Mouse (Mus musculus) MEL (cell line): Measurements from ENCODE around the gene Grin3b. TPM values are rescaled to one million over a fixed set of nuclear protein-coding genes. Genes with fewer than 3 reads are reported as not detected.

Experiments
- DNase-seq: peaks from one replicate; pipeline ENCODE4 v3.0.0; 2011; ENCODE audit warnings: low read depth, low spot score
- H3K27ac ChIP-seq: 2 replicates; pipeline ENCODE4 v1.5.1; 2012; ENCODE audit warnings: low read depth, mild to moderate bottlenecking, control low read depth, low read length, moderate library complexity; ENCODE audit not compliant: control insufficient read depth
- H3K27me3 ChIP-seq, 2 experiments: fragments of 150-350 bp in 1 of 2; sonication (generic) in 1 of 2; 2 replicates each; pipeline ENCODE4 v1.6.1; 2012; ENCODE audit warnings: low read length in 2 of 2, mild to moderate bottlenecking in 2 of 2, improper control_type of control experiment in 1 of 2, moderate library complexity in 1 of 2; ENCODE audit not compliant: insufficient read depth in 2 of 2, control insufficient read depth in 1 of 2
- H3K36me3 ChIP-seq, 2 experiments: 2 replicates each; pipeline ENCODE4 v1.6.1; 2012 to 2014; ENCODE audit warnings: low read length in 2 of 2, improper control_type of control experiment in 1 of 2, inconsistent platforms in 1 of 2, mild to moderate bottlenecking in 1 of 2; ENCODE audit not compliant: insufficient read depth in 2 of 2, control insufficient read depth in 1 of 2
- H3K4me1 ChIP-seq, 2 experiments: fragments of 150-350 bp in 1 of 2; sonication (generic) in 1 of 2; 2 replicates each; pipeline ENCODE4 v1.6.1; 2012; ENCODE audit warnings: low read length in 2 of 2, improper control_type of control experiment in 1 of 2, mild to moderate bottlenecking in 1 of 2; ENCODE audit not compliant: insufficient read depth in 2 of 2, control insufficient read depth in 1 of 2
- H3K4me3 ChIP-seq, 2 experiments: fragments of 150-350 bp in 1 of 2; sonication (generic) in 1 of 2; 2 replicates each; pipeline ENCODE4 v1.5.1; 2012; ENCODE audit warnings: low read depth in 2 of 2, low read length in 2 of 2, mild to moderate bottlenecking in 2 of 2, moderate library complexity in 2 of 2, control low read depth in 1 of 2, improper control_type of control experiment in 1 of 2; ENCODE audit not compliant: control insufficient read depth in 1 of 2, insufficient read depth in 1 of 2
- H3K79me2 ChIP-seq: 2 replicates; pipeline ENCODE4 v1.6.1; 2012; ENCODE audit warnings: mild to moderate bottlenecking, low read length, moderate library complexity; ENCODE audit not compliant: control insufficient read depth, poor library complexity, insufficient read depth
- H3K9ac ChIP-seq: 2 replicates; pipeline ENCODE4 v1.6.1; 2012; ENCODE audit warnings: low read depth, mild to moderate bottlenecking, control low read depth, low read length, moderate library complexity; ENCODE audit not compliant: control insufficient read depth, poor library complexity, severe bottlenecking
- H3K9me3 ChIP-seq: fragments of 150-350 bp; sonication (generic); replicated peaks from 2 replicates; pipeline ENCODE4 v1.6.1; 2012; ENCODE audit warnings: mild to moderate bottlenecking, low read length, improper control_type of control experiment, moderate library complexity; ENCODE audit not compliant: insufficient read depth
- BHLHE40 ChIP-seq: IDR thresholded peaks from 2 replicates; pipeline ENCODE4 v1.6.1; 2012; ENCODE audit warnings: low read depth, mild to moderate bottlenecking, inconsistent platforms, low read length, improper control_type of control experiment, borderline replicate concordance
- CHD1 ChIP-seq: IDR thresholded peaks from 2 replicates; pipeline ENCODE4 v1.6.1; 2012; ENCODE audit warnings: low read depth, mild to moderate bottlenecking, inconsistent platforms, low read length, improper control_type of control experiment
- ELF1 ChIP-seq: IDR thresholded peaks from 2 replicates; pipeline ENCODE4 v1.6.1; 2014; ENCODE audit warnings: low read depth, mild to moderate bottlenecking, inconsistent platforms, low read length, improper control_type of control experiment, moderate library complexity
- ETS1 ChIP-seq: IDR thresholded peaks from 2 replicates; pipeline ENCODE4 v1.6.1; 2012; ENCODE audit warnings: low read depth, mild to moderate bottlenecking, inconsistent platforms, low read length, improper control_type of control experiment, moderate library complexity
- GABPA ChIP-seq: IDR thresholded peaks from 2 replicates; pipeline ENCODE4 v1.6.1; 2012; ENCODE audit warnings: low read depth, mild to moderate bottlenecking, inconsistent platforms, low read length, improper control_type of control experiment, moderate library complexity
- MAFK ChIP-seq: IDR thresholded peaks from 2 replicates; pipeline ENCODE4 v1.6.1; 2011; ENCODE audit warnings: low read depth, mild to moderate bottlenecking, low read length, improper control_type of control experiment, borderline replicate concordance
- MAX ChIP-seq: IDR thresholded peaks from 2 replicates; pipeline ENCODE4 v1.6.1; 2011; ENCODE audit warnings: low read length, improper control_type of control experiment
- MAZ ChIP-seq: IDR thresholded peaks from 2 replicates; pipeline ENCODE4 v1.6.1; 2012; ENCODE audit warnings: low read depth, mild to moderate bottlenecking, inconsistent platforms, low read length, improper control_type of control experiment
- MEF2A ChIP-seq: IDR thresholded peaks from 2 replicates; pipeline ENCODE4 v1.6.1; 2014; ENCODE audit warnings: low read depth, mild to moderate bottlenecking, inconsistent platforms, low read length, improper control_type of control experiment; ENCODE audit not compliant: poor library complexity, insufficient replicate concordance, severe bottlenecking; ENCODE audit errors: extremely low read depth
- MXI1 ChIP-seq: IDR thresholded peaks from 2 replicates; pipeline ENCODE4 v1.6.1; 2011; ENCODE audit warnings: mild to moderate bottlenecking, low read depth, low read length, improper control_type of control experiment
- MYC ChIP-seq: IDR thresholded peaks from 2 replicates; pipeline ENCODE4 v1.6.1; 2011; ENCODE audit warnings: low read depth, mild to moderate bottlenecking, low read length, improper control_type of control experiment, moderate library complexity
- NRF1 ChIP-seq: IDR thresholded peaks from 2 replicates; pipeline ENCODE4 v1.6.1; 2014; ENCODE audit warnings: low read depth, mild to moderate bottlenecking, inconsistent platforms, low read length, improper control_type of control experiment, moderate library complexity; ENCODE audit not compliant: poor library complexity, insufficient read depth, severe bottlenecking
- POLR2AphosphoS2 ChIP-seq: IDR thresholded peaks from 2 replicates; pipeline ENCODE4 v1.6.1; 2011; ENCODE audit warnings: low read length, improper control_type of control experiment
- POLR2AphosphoS5 ChIP-seq: IDR thresholded peaks from 2 replicates; pipeline ENCODE4 v1.6.1; 2012; ENCODE audit warnings: low read depth, borderline replicate concordance, mild to moderate bottlenecking, inconsistent platforms, low read length, moderate library complexity, mixed read lengths
- SIN3A ChIP-seq: IDR thresholded peaks from 2 replicates; pipeline ENCODE4 v1.6.1; 2012; ENCODE audit warnings: low read length, improper control_type of control experiment, inconsistent platforms
- SMC3 ChIP-seq: IDR thresholded peaks from 2 replicates; pipeline ENCODE4 v1.6.1; 2011; ENCODE audit warnings: low read depth, low read length, improper control_type of control experiment
- TBP ChIP-seq: IDR thresholded peaks from 2 replicates; pipeline ENCODE4 v1.8.0; 2011; ENCODE audit warnings: low read depth, low read length, improper control_type of control experiment
- TCF12 ChIP-seq: IDR thresholded peaks from 2 replicates; pipeline ENCODE4 v1.6.1; 2014; ENCODE audit warnings: low read depth, mild to moderate bottlenecking, inconsistent platforms, low read length, improper control_type of control experiment, moderate library complexity
- ZMIZ1 ChIP-seq: IDR thresholded peaks from 2 replicates; pipeline ENCODE4 v1.6.1; 2012; ENCODE audit warnings: low read depth, mild to moderate bottlenecking, inconsistent platforms, low read length, improper control_type of control experiment, moderate library complexity
- polyA plus RNA-seq, 2 experiments: library from polyadenylated mRNA; stranded (reverse) in 1 of 2; unstranded in 1 of 2; fragments of >175 nt in 1 of 2; fragments of >200 nt in 1 of 2; gene quantifications; 2 replicates each; pipeline versions ENCODE4 v1.2.1 to v1.2.4; 2012; ENCODE audit warnings: low replicate concordance in 2 of 2, low read depth in 1 of 2; ENCODE audit not compliant: insufficient read length in 2 of 2, insufficient read depth in 1 of 2, missing spikeins in 1 of 2
- total RNA-seq: library from RNA; depleted of rRNA; stranded (reverse); fragments of 300-350 nt; gene quantifications from 2 replicates; pipeline ENCODE4 v1.2.3, GENCODE M21; 2012

Grin3b gene
- total and polyA plus RNA-seq, 3 experiments: 0.42 to 1.1 TPM; not detected in 1

DNA sequence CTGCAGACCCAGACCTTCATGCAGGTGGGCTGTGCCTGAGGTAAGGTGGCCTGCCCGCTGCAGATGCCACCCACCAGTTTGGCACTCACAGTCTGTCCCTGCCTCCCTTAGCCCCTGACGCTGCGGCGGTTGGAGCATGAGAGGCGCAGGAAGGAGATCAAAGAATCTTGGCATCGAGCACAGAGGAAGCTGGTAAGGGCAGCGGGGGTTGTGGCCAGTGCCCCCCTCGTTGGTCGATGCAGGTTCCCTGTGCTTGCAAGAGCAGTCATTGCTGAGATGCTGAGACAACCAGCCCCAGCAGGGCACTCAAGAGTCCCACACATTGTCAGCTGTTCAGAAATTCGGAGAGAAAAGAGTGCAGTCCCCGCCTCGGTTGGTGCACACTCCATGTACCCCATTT is 51.6 kb downstream of the Grin3b start:
- H3K27me3 ChIP-seq: no peaks in the 10 kb centered on the region
- no peak overlapping the region for H3K9ac ChIP-seq
- no peak for TF ChIP-seq ZMIZ1
- no peak for TF ChIP-seq MAFK
- TF ChIP-seq, all 39 proteins: peak for 0
- no peak overlapping the region for H3K27ac ChIP-seq
- peaks cover 2 to 31% of the 10 kb centered on the region in 2 experiments; a peak in 3 of 4 replicates for H3K36me3 ChIP-seq
- H3K9me3 ChIP-seq: no peaks in the 10 kb centered on the region
- H3K4me1 ChIP-seq: peaks cover 10 to 32% of the 10 kb centered on the region in 2 experiments
- no peak for DNase-seq
- no peak overlapping the region for H3K4me3 ChIP-seq
- peaks cover 6% of the 10 kb centered on the region for H3K79me2 ChIP-seq

DNA sequence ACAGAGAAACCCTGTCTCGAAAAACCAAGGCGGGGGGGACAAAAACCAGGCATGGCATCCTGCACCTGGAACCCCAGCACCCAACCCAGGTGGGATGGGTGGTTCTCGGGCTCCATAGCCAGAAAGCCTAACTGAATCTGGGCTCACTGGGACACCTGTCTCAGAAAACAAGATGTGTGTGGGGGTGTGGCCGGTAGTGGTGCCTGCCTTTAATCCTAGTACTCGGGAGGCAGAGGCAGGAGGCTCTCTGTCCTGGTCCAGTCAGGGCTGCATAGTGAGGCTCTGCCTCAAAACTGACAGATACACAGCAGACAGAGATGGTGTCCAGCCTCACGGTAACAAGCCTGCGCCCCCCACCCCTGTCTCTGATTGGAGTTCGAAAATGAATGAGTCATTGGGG is 52.3 kb downstream of the Grin3b start:
- H3K9ac ChIP-seq: no peak overlapping the region
- H3K36me3 ChIP-seq: peaks cover 2 to 27% of the 10 kb centered on the region in 2 experiments; a peak in 3 of 4 replicates
- H3K27ac ChIP-seq: no peak overlapping the region
- no peak overlapping the region for H3K4me3 ChIP-seq
- no peak for TF ChIP-seq GABPA
- TF ChIP-seq POLR2AphosphoS5: no peak
- TF ChIP-seq NRF1: no peak
- no peak for TF ChIP-seq ELF1
- TF ChIP-seq POLR2AphosphoS2: no peak
- TF ChIP-seq MAFK: no peak
- TF ChIP-seq MAX: no peak
- no peak for TF ChIP-seq MAZ
- TF ChIP-seq CHD1: no peak
- no peak for TF ChIP-seq MEF2A
- no peak for TF ChIP-seq TBP
- no peak for TF ChIP-seq MYC
- no peak for TF ChIP-seq BHLHE40
- TF ChIP-seq ETS1: no peak
- no peak for TF ChIP-seq SMC3
- no peak for TF ChIP-seq SIN3A
- no peak for TF ChIP-seq MXI1
- TF ChIP-seq TCF12: no peak
- no peaks in the 10 kb centered on the region for H3K9me3 ChIP-seq
- H3K4me1 ChIP-seq: peaks cover 6 to 29% of the 10 kb centered on the region in 2 experiments; a peak in 3 of 4 replicates
- peaks cover 2% of the 10 kb centered on the region for H3K79me2 ChIP-seq
- DNase-seq: no peak
- H3K27me3 ChIP-seq: no peaks in the 10 kb centered on the region
